Mouse (Mus musculus) CH12.LX (cell line): ENCODE data around the gene Meis3.

Source experiments
- CHD1 ChIP-seq: IDR thresholded peaks from 2 replicates; pipeline ENCODE4 v1.6.1; 2012; ENCODE audit warnings: low read depth, low read length, improper control_type of control experiment, inconsistent platforms
- CTCF ChIP-seq, 2 experiments: IDR thresholded peaks in 1 of 2; conservative IDR thresholded peaks in 1 of 2; 2 replicates each; pipeline ENCODE4 v1.5.1; 2011 to 2012; ENCODE audit warnings: low read depth in 2 of 2, low read length in 2 of 2, improper control_type of control experiment in 1 of 2, inconsistent platforms in 1 of 2, mild to moderate bottlenecking in 1 of 2, moderate library complexity in 1 of 2
- EP300 ChIP-seq: IDR thresholded peaks from 2 replicates; pipeline ENCODE4 v1.6.1; 2011; ENCODE audit warnings: low read length, improper control_type of control experiment
- HCFC1 ChIP-seq: IDR thresholded peaks from 2 replicates; pipeline ENCODE4 v1.6.1; 2012; ENCODE audit warnings: low read depth, mild to moderate bottlenecking, inconsistent platforms, low read length, improper control_type of control experiment
- MAFK ChIP-seq: IDR thresholded peaks from 2 replicates; pipeline ENCODE4 v1.6.1; 2011; ENCODE audit warnings: low read length, improper control_type of control experiment; ENCODE audit not compliant: insufficient replicate concordance
- NRF1 ChIP-seq: IDR thresholded peaks from 2 replicates; pipeline ENCODE4 v1.6.1; 2014; ENCODE audit warnings: low read depth, mild to moderate bottlenecking, inconsistent platforms, low read length, improper control_type of control experiment, moderate library complexity
- POLR2A ChIP-seq: IDR thresholded peaks from 2 replicates; pipeline ENCODE4 v1.6.1; 2011; ENCODE audit warnings: low read depth, mild to moderate bottlenecking, improper control_type of control experiment, low read length
- TCF12 ChIP-seq: IDR thresholded peaks from 2 replicates; pipeline ENCODE4 v1.6.1; 2014; ENCODE audit warnings: low read depth, mild to moderate bottlenecking, inconsistent platforms, low read length, improper control_type of control experiment
- ZMIZ1 ChIP-seq: IDR thresholded peaks from 2 replicates; pipeline ENCODE4 v1.6.1; 2012; ENCODE audit warnings: low read depth, mild to moderate bottlenecking, inconsistent platforms, low read length, improper control_type of control experiment

GRCm38 (mm10) chr7:16204791-16205190 is 29.9 kb downstream of the Meis3 start:
- no peak for TF ChIP-seq EP300
- no peak for TF ChIP-seq POLR2A
- TF ChIP-seq CHD1: no peak
- no peak for TF ChIP-seq MAFK
- TF ChIP-seq HCFC1: no peak
- no peak for TF ChIP-seq CTCF (conservative IDR thresholded peaks at IDR 0.05 in 1 of 2, IDR thresholded peaks at IDR 0.05 in 1 of 2; ENCODE audit: low read depth in 2 of 2, low read length in 2 of 2)
- TF ChIP-seq NRF1: no peak
- TF ChIP-seq TCF12: no peak
- no peak for TF ChIP-seq ZMIZ1
